Mouse (Mus musculus): ENCODE results near the gene Cryz.

Gene Cryz

DNA sequence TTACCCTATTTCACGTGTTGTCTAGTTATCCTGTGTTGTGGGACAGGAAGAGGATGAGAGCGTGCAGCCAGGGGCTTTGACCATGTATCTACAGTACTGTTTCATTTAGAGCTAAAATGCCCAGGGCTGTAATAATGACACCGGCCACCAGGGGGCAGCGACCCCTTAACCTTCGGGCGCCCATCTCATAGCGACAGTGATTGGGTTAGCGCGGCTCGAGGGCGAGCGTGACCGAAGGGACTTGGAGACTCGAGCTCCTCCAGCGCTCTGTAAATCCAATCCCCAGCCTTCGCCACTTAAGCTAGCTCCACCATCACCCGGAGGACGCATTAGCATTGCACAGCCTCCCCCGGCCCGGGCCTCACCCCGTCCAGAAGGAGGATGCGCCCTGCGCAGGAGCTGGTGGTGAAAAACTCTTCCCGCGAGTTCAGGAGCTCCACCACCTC lies at the start of gene Cryz:
Gene Cryz, plus strand, starts transcription at position 224 of the 446 bp plus-strand sequence.
- DNase-seq (ENCODE audit: low spot score in 2 of 2), result peak; percentile 93 to 94

GRCm38 (mm10) chr3:154547549-154548426 lies 48.7 kb upstream of the Cryz start:
- no peak for DNase-seq (ENCODE audit: low spot score in 2 of 2)

GRCm38 (mm10) chr3:154548868-154549301 lies 47.6 kb upstream of the Cryz start:
- DNase-seq (ENCODE audit: low spot score in 2 of 2), result no peak

- no peak for DNase-seq (ENCODE audit: low spot score in 2 of 2)
Observed at GRCm38 (mm10) chr3:154550326-154551034, 46.0 kb upstream of the Cryz start.

DNA sequence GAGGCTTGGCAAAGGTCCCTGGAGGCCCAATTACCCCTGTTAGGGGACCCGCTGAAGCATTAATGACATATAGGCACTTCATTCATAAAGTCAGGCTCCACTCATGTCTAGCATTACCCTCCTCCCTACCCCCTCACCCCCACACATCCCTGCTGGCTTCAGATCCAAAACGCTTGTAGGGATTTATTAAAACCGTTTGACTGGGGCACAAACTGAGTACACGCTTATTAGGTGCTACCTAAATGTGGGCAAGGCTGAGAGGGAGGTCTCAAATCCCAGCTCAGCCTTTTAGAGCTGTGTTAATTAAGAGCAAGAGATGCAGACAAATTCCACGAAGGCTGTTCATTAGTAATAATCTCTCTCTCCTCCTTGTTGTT lies 45.5 kb upstream of the Cryz start:
- DNase-seq (ENCODE audit: low spot score in 2 of 2), result no peak

- DNase-seq (ENCODE audit: low spot score in 2 of 2), result no peak
Observed at GRCm38 (mm10) chr3:154562192-154562591, 34.3 kb upstream of the Cryz start.

- no peak for DNase-seq (ENCODE audit: low spot score in 2 of 2)
Observed at GRCm38 (mm10) chr3:154565437-154565836, 31.1 kb upstream of the Cryz start.

DNA sequence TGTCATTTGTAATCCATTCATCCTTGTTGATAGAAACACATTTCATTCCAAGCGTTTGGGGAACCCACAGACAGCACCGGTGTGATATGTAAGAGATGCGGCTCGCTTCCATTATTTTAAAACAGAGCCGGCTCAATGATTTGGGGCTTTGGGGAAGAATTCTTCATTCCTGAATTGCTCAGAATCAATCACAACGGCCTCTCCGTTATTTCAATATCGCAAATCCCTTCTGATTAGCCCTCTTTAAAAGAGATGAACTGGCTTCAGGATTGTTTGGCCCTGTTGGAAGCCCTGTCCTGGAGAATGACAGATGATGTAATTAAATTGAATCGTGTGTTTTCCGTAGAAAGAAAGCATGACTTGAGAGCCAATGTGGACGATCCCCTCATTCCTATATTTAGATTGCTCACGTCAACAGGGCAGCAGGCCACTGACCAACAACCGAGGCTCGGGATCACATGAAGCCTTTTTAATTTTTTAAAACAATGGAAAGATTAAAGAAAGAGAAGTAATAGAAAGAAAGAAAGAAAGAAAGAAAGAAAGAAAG lies 26.4 kb upstream of the Cryz start:
- DNase-seq (ENCODE audit: low spot score in 2 of 2), result no peak

GRCm38 (mm10) chr3:154570786-154571185 lies 25.7 kb upstream of the Cryz start:
- DNase-seq (ENCODE audit: low spot score in 2 of 2), result no peak

DNA sequence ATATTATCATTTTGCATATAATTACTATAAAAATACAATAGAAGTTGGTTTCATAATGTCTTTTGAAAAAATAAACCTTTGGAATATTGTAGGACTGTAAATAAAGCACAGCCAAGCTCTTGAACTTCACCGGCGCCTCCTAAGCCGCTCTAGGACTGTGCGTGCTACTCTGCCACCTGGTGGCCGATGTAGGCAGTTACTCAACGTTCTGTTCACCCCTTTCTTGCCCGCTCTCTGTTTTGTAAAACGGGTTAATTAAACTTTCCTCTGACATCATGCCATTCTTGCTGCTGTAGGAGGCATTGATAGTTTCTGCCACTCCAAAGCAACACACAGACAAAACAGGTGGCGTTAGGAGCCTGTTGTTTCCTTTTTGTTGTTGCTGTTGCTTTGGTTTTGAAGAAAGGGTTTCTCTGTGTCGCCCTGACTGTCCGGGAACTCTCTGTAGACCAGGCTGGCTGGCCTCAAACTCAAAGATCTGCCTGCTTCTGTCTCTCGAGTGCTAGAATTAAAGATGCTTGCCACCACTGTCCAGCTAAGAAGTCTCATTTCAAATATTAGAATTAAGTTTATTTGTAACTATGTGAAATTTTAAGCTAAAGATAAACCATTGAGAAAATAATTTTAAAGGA lies 24.1 kb upstream of the Cryz start:
- peak; percentile 67 to 86 for DNase-seq (ENCODE audit: low spot score in 2 of 2)

DNA sequence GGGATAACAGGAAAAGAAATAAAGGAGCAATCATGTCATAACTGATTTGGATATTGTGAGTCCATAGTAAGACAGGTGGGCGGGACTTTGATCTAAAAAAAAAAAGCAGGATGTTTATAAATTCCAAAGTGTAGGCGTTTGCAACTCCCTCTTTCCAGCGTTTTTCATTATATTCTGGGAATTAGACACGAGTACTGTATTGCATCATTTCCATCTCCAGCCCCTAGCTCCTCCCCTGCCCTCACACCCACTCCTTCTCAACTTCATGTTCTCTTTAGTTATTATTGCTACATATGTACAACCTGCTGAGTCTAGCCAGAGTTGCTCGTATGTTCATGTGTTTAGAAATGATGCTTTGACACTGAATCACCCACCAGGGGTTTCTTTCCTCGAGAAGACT lies 22.8 kb upstream of the Cryz start:
- DNase-seq (ENCODE audit: low spot score in 2 of 2), result no peak

DNA sequence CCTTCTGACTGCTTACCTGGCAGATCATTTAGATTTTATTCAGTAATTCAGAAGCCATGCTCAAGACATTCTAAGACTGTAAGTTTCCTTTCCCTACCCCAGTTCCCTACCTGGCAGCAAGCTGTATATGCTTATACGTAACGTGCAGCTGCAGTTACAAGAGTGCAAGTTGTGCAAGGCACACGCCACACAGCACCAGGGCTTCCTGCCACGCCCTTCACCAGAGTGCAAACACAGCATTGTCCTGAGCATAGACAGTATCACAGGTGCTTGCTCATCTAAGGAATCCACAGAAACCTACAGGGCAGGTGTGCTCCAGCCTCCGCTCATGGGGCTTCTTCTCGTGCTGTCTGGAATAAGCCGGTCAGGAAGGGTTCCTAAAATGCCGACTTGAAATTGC lies 18.6 kb upstream of the Cryz start:
- no peak for DNase-seq (ENCODE audit: low spot score in 2 of 2)

DNA sequence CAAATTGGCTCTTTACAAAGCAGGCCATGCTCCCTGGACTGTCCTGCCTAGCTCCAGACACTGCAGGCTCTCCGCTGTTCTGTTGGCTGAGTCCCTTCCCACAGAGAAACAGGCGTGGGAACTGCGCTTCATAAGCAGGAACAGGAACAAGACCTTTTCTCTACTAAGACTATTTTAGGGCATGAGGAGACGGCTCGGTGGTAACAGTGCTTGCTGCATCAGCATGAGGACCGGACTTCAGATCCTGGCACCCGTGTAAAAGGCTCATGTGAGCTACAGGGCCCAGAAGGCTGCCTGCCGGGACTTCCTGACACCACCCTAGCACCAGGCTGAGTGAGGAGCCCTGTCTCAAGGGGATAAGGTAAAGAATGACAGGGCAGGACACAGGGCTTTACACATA lies 12.2 kb upstream of the Cryz start:
- DNase-seq (ENCODE audit: low spot score in 2 of 2), result peak; percentile 38 to 39

DNA sequence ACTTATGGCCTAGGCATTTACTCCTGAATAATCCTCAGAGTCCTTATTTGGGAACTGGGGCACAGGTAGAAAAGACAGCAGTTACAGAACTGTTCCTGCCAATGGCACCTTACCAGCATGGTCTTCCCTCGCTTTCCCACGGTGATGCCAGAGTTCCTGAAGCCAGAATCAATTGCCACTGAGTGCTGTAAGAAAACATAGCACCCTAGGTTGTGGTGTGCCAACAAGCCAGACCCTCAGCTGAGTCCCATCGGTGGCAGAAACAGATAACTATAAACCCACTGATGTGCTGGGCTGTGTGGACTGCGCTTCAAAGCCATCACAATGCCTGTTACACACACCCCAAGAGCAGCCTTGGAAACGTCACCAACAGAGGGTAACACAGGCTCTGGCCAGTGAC lies 5.5 kb upstream of the Cryz start:
- DNase-seq (ENCODE audit: low spot score in 2 of 2), result no peak

DNA sequence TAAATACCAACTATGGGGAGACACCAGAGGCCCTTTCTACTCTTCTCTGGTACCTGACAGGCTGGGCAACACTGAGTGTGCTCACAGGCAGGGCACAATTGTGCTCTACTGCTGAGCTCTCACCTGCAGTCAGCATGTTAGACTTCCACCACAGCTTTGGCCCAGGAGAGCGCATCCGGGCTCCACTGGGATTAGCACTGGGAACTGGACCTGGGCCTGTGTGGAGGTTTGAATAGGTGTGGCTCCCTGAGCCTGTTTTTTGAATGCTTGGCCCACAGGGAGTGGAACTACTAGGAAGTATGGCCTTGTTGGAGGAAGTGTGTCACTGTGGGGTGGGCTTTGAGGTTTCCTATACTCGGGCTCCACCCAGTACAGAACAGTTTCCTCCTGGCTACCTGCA lies 4.9 kb upstream of the Cryz start:
- DNase-seq (ENCODE audit: low spot score in 2 of 2), result no peak

GRCm38 (mm10) chr3:154593596-154593995 lies 2.9 kb upstream of the Cryz start:
- no peak for DNase-seq (ENCODE audit: low spot score in 2 of 2)

DNA sequence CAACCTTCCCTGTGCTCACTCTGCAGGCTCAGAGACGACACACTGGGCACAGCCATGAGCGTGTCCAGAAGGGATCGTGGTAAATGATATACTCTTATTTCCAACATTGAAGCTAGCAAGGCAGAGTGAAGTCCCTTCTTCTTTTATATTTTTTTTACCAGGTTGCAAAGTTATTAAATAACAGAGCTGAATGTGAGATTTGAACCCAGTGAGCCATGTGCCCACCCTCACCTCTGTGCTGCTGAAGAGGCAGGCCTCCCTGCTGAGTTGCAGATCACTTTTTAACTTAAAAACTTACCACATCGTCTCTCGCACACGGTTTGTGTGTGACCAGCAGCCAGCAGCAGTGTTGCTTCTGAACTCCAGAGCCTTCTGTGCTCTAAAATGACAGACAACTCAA lies 2.4 kb upstream of the Cryz start:
- DNase-seq (ENCODE audit: low spot score in 2 of 2), result no peak

GRCm38 (mm10) chr3:154596934-154597554 lies 533 bp downstream of the Cryz start, which contains the start of gene Tyw3:
Gene Tyw3 (minus strand): TSS chr3:154597104.
- DNase-seq (ENCODE audit: low spot score in 2 of 2), result peak; percentile 97 to 99

GRCm38 (mm10) chr3:154597561-154597960 lies 1.1 kb downstream of the Cryz start:
- no peak for DNase-seq (ENCODE audit: low spot score in 2 of 2)

GRCm38 (mm10) chr3:154602141-154602540 lies 5.6 kb downstream of the Cryz start:
- no peak for DNase-seq (ENCODE audit: low spot score in 2 of 2)

DNA sequence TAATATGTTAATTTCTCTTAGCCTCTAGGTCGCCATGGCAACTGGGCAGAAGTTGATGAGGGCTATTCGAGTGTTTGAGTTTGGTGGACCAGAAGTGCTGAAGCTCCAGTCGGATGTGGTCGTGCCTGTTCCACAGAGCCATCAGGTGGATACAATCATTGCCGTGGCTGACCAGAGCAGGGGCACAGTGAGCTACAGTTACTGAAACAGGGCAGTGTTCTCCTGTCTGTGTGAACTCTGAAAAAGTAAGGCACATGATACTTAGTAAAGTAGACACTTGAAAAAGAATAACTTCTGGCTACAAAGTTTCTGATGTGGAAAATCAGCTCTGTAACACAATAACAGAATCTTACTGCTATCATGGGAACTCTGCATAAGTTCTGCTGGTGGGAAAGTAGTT lies 8.4 kb downstream of the Cryz start:
- no peak for DNase-seq (ENCODE audit: low spot score in 2 of 2)

GRCm38 (mm10) chr3:154607896-154608295 lies 11.4 kb downstream of the Cryz start:
- DNase-seq (ENCODE audit: low spot score in 2 of 2), result no peak
